Mouse (Mus musculus): Measurements from ENCODE around the gene Slc4a11. TPM values are rescaled to one million over a fixed set of nuclear protein-coding genes. Genes with fewer than 3 reads are reported as not detected.

Gene Slc4a11
- polyA plus RNA-seq, 1 experiment, result 3.7 TPM

DNA sequence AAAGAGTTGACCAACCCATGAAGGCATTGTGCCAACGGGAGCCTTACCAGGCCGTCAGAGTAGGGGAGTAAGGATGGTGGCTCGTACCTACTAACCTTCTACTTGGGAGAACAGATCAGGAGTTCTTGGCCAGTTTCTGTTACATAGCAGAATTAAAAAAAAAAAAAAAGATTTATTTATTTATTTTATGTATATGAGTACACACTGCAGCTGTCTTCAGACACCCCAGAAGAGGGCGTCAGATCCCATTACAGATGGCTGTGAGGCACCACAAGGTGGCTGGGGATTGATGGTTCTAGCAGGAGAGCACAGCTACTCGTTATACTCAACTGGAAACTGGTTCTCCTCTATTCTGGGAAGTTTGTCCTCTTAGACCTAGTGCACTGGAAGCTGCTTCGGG, 7.9 kb upstream of the Slc4a11 start:
- WGBS, result 84% methylated on average over 6 of the region's 6 CpGs
- no peak for DNase-seq (ENCODE audit: low read depth in 1 of 2, low spot score in 2 of 2)
- TF ChIP-seq CTCF (IDR thresholded peaks at IDR 0.05; ENCODE audit: extremely low read depth, insufficient read depth, insufficient read length, insufficient replicate concordance), result no peak
- TF ChIP-seq POLR2A (IDR thresholded peaks at IDR 0.05; ENCODE audit: low read depth, low read length), result no peak
- Histone ChIP-seq H3K4me3 (ENCODE audit: extremely low read depth, insufficient read depth, insufficient read length) (no peak overlapping the region), H3K27ac (ENCODE audit: insufficient read depth, low read length) (no peak overlapping the region), H3K27me3 (ENCODE audit: control insufficient read depth, insufficient read depth, low read length) (no peaks in the 10 kb centered on the region), H3K4me1 (ENCODE audit: control insufficient read depth, insufficient read depth, insufficient read length) (no peaks in the 10 kb centered on the region), H3K36me3 (ENCODE audit: control insufficient read depth, insufficient read depth, low read length) (no peaks in the 10 kb centered on the region; the same call in 1 of the 2 replicates)

DNA sequence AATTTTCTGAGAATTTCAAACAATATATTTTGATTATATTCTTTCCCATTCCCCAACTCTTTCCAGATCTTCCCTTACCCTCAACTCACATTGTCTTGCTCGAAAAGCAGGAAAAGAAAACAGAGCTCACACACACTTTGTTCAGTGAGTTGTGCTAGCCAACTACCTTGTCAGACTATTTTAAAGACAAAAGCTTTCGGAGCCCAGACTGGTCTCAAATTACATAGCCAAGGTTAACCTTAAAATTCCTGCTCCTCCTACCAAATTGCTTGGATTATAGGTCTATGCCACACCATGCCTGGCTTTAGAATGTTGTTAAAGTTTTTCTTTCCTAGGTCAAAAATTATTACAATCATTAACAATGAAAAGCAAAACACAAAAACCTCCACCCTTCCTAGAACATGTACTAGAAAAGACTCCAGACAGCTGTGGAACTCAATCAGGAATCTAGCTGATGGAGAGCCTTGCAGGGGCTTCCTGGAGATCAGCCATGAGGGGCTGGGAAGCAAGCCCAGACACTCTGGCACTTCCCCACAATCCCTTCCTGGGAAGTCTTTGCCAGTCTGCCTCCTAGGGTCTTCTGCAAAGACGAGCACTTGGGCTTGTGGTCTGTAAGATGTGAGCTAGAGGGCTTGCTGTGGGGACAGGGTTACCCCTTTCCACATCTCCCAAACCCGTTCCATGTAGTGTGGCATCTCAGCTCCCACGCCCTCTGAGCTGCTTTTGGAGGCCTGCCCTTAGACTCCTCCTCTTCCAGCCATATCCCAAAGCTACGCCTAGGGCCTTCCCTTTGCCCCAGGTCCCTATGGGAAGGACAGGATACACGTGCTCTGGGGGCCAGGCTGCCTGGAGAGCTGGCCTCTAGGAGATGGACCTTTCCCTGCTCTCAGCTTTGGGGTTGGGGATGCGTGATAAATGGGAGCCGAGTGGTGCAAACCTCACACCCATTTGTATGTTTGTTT, 7.0 kb upstream of the Slc4a11 start:
- Histone ChIP-seq H3K27me3 (ENCODE audit: control insufficient read depth, insufficient read depth, low read length) (no peaks in the 10 kb centered on the region), H3K27ac (ENCODE audit: insufficient read depth, low read length) (no peak overlapping the region), H3K4me1 (ENCODE audit: control insufficient read depth, insufficient read depth, insufficient read length) (no peaks in the 10 kb centered on the region), H3K4me3 (ENCODE audit: extremely low read depth, insufficient read depth, insufficient read length) (no peak overlapping the region), H3K36me3 (ENCODE audit: control insufficient read depth, insufficient read depth, low read length) (no peaks in the 10 kb centered on the region)
- TF ChIP-seq CTCF (IDR thresholded peaks at IDR 0.05; ENCODE audit: extremely low read depth, insufficient read depth, insufficient read length, insufficient replicate concordance) (no peak), POLR2A (IDR thresholded peaks at IDR 0.05; ENCODE audit: low read depth, low read length) (no peak)
- WGBS, result 88% methylated on average over 9 of the region's 9 CpGs
- no peak for DNase-seq (ENCODE audit: low read depth in 1 of 2, low spot score in 2 of 2)

DNA sequence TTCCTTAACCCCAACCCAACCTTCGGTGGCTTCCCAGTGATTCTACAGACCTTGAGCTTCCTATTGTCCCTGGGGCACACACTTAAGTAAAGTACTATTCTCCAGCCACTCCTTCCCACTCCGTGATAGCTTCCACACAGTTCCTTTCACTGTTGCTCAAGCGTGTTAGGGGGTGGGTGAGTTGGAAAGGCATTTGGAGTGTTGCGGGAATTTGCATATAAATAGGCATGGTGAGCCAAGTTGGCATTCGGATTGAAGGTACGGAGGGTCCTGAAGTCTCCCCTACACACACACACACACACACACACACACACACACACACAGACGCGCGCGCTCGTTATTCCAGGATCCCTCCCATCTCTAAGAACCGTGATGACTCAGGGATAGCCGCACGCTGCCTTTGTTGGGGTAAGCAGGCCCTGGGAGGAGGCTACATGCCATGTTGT, 525 bp upstream of the Slc4a11 start:
- H3K4me3 ChIP-seq (ENCODE audit: extremely low read depth, insufficient read depth, insufficient read length), result peak overlapping the region; percentile 62
- H3K27ac ChIP-seq (ENCODE audit: insufficient read depth, low read length), result no peak overlapping the region
- DNase-seq (ENCODE audit: low read depth in 1 of 2, low spot score in 2 of 2), result no peak
- TF ChIP-seq POLR2A (IDR thresholded peaks at IDR 0.05; ENCODE audit: low read depth, low read length) (no peak), CTCF (IDR thresholded peaks at IDR 0.05; ENCODE audit: extremely low read depth, insufficient read depth, insufficient read length, insufficient replicate concordance) (no peak)
- WGBS, result 39% methylated on average over 14 of the region's 14 CpGs
- H3K36me3 ChIP-seq (ENCODE audit: control insufficient read depth, insufficient read depth, low read length), result no peaks in the 10 kb centered on the region
- peaks cover 2% of the 10 kb centered on the region for H3K4me1 ChIP-seq (ENCODE audit: control insufficient read depth, insufficient read depth, insufficient read length)
- no peaks in the 10 kb centered on the region; the same call in 1 of the 2 replicates for H3K27me3 ChIP-seq (ENCODE audit: control insufficient read depth, insufficient read depth, low read length)

DNA sequence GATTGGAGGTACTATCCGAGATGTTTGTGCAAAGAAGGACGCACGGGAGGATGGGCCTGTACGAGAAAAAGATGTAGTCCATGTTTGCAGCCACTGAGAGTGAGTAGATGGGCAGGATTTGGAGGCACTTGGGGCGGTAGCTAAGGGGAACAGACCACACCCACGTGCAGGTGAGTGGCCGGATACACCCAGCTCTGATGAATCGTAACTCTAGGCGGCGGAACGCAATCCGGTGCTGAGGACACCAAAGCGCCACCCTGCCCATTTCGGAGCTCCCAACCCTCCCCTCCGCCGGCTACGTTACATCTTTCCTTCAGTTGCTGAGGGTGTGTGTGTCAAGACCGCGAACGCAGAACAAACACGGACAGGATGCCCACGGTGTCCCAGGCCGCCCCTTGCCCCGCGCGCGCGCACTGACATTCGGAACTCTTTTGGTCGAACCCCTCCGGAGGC, 593 bp downstream of the Slc4a11 start:
- 2% methylated on average over 31 of the region's 31 CpGs for WGBS
- TF ChIP-seq CTCF (IDR thresholded peaks at IDR 0.05; ENCODE audit: extremely low read depth, insufficient read depth, insufficient read length, insufficient replicate concordance) (no peak), POLR2A (IDR thresholded peaks at IDR 0.05; ENCODE audit: low read depth, low read length) (no peak)

DNA sequence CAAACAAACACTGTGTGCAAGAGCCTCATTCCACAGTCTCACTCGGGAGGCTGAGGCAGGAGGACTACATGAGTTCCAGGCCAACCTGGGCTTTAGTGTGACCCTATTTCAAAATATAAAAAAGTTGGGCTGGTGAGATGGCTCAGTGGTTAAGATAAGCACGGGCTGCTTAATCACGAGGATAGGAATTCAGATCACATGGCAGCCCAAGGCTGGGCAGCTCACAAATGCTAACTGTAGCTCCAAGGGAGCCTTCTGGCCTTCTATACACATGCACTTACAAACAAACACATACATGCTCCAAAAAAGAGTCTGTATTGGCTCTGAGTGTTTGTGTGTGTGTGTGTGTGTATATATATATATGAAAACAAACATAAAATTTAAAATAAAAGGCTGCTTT, 3.8 kb downstream of the Slc4a11 start:
- peaks cover 2% of the 10 kb centered on the region for H3K4me1 ChIP-seq (ENCODE audit: control insufficient read depth, insufficient read depth, insufficient read length)
- no peak for TF ChIP-seq CTCF (IDR thresholded peaks at IDR 0.05; ENCODE audit: extremely low read depth, insufficient read depth, insufficient read length, insufficient replicate concordance)
- no peak for TF ChIP-seq POLR2A (IDR thresholded peaks at IDR 0.05; ENCODE audit: low read depth, low read length)
- H3K36me3 ChIP-seq (ENCODE audit: control insufficient read depth, insufficient read depth, low read length), result no peaks in the 10 kb centered on the region
- 56% methylated on average over 3 of the region's 3 CpGs for WGBS
- H3K4me3 ChIP-seq (ENCODE audit: extremely low read depth, insufficient read depth, insufficient read length), result no peak overlapping the region
- H3K27ac ChIP-seq (ENCODE audit: insufficient read depth, low read length), result no peak overlapping the region
- no peak for DNase-seq (ENCODE audit: low read depth in 1 of 2, low spot score in 2 of 2)
- no peaks in the 10 kb centered on the region; the same call in 1 of the 2 replicates for H3K27me3 ChIP-seq (ENCODE audit: control insufficient read depth, insufficient read depth, low read length)

More for the DNA sequence above, 593 bp downstream of the Slc4a11 start:
- Histone ChIP-seq H3K27ac (ENCODE audit: insufficient read depth, low read length) (no peak overlapping the region), H3K4me3 (ENCODE audit: extremely low read depth, insufficient read depth, insufficient read length) (peak overlapping the region; percentile 62), H3K4me1 (ENCODE audit: control insufficient read depth, insufficient read depth, insufficient read length) (peaks cover 2% of the 10 kb centered on the region), H3K36me3 (ENCODE audit: control insufficient read depth, insufficient read depth, low read length) (no peaks in the 10 kb centered on the region), H3K27me3 (ENCODE audit: control insufficient read depth, insufficient read depth, low read length) (no peaks in the 10 kb centered on the region; the same call in 1 of the 2 replicates)
- DNase-seq (ENCODE audit: low read depth in 1 of 2, low spot score in 2 of 2), result peak; percentile 14 to 31

DNA sequence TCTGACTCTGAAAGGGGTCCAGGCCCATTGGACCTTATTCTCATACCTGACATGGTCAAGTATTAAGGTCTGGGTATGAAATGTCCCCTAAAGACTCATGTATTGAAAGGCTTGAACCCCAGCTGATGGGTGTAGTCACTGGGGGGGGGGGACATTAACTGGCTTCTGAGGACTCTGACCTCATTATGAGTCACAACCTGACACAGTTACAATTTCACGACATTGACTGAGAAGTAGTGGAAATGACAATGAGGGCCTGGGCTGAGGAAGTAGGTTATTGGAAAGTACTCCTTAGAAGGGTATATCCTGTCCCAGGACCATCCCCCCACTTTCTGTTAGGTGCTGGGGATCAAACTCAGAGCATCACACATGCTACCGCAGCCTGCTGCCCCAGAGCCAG, 8.3 kb downstream of the Slc4a11 start:
- H3K27ac ChIP-seq (ENCODE audit: insufficient read depth, low read length), result no peak overlapping the region
- no peak overlapping the region for H3K4me3 ChIP-seq (ENCODE audit: extremely low read depth, insufficient read depth, insufficient read length)
- H3K4me1 ChIP-seq (ENCODE audit: control insufficient read depth, insufficient read depth, insufficient read length), result no peaks in the 10 kb centered on the region
- TF ChIP-seq POLR2A (IDR thresholded peaks at IDR 0.05; ENCODE audit: low read depth, low read length) (no peak), CTCF (IDR thresholded peaks at IDR 0.05; ENCODE audit: extremely low read depth, insufficient read depth, insufficient read length, insufficient replicate concordance) (no peak)
- H3K27me3 ChIP-seq (ENCODE audit: control insufficient read depth, insufficient read depth, low read length), result no peaks in the 10 kb centered on the region
- H3K36me3 ChIP-seq (ENCODE audit: control insufficient read depth, insufficient read depth, low read length), result no peaks in the 10 kb centered on the region
- WGBS, result 64% methylated on average over 2 of the region's 2 CpGs
- no peak for DNase-seq (ENCODE audit: low read depth in 1 of 2, low spot score in 2 of 2)
